Mouse (Mus musculus) liver, embryonic 14.5 days (tissue): ENCODE data around the gene Foxred2.

Experiments
- CTCF ChIP-seq: IDR thresholded peaks from 2 replicates; pipeline ENCODE4 v1.5.1; 2016; ENCODE audit warnings: antibody characterized with exemption, low read depth, control low read depth
- EP300 ChIP-seq: IDR thresholded peaks from 2 replicates; pipeline ENCODE4 v1.6.1; 2016; ENCODE audit warnings: antibody characterized with exemption, low read depth

DNA sequence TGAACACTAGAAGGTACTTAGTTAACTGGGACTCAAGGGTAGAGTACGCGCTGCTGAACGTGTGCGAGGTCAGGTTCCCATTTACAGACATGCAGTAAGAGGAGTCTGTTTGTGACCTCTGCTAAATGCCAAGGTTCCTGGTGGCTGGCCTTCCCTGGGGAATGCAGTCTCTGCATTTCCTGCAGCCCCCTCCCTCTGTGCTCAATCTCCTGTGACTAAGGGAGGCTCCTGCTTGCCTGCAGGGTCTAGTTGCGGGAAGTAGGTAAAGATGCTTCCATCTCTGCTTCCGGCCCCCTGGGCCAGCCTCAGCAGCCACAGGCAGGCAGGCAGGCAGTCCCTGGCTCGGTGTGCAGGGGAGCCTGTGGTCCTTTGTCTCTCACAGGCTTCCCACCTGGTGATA lies 43.9 kb downstream of the Foxred2 start:
- TF ChIP-seq CTCF = no peak
- TF ChIP-seq EP300 = no peak
